Mouse (Mus musculus): ENCODE results near the gene Nuak2.

DNA sequence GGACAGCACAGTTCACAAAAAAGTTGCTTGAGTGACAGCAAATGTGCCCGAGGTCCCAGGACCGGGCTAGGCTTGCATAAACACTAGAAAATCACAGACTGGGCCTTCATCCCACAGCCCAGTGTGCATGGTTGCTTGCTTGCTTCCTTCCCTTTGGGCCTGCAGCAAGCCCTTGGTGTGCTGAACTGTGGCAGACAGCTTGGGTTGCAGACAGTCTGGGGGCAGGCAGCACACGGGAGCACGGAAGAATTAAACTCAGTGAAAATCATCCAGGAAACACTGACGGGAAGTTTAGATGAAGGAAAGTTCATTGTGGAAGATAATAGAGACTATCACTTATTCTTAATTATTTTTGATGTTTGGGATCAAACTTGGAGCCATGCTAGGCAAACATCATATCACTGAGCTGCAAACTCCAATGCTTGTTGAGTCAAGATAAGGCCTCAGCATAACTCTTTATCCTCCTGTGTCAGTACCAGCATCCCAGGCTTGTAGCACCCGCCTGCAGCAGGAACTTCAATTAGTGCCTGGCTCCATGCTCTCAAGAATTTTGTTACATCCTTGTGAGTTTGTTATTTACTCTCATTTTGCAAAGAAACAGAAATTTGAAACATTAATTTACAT is 18.4 kb downstream of the Nuak2 start:
- no peak for TF ChIP-seq CTCF (IDR thresholded peaks at IDR 0.05)
- TF ChIP-seq EP300 (IDR thresholded peaks at IDR 0.05) = no peak
